8 mouse cellular contexts compared by ENCODE assay signal in the genomic region with DNA sequence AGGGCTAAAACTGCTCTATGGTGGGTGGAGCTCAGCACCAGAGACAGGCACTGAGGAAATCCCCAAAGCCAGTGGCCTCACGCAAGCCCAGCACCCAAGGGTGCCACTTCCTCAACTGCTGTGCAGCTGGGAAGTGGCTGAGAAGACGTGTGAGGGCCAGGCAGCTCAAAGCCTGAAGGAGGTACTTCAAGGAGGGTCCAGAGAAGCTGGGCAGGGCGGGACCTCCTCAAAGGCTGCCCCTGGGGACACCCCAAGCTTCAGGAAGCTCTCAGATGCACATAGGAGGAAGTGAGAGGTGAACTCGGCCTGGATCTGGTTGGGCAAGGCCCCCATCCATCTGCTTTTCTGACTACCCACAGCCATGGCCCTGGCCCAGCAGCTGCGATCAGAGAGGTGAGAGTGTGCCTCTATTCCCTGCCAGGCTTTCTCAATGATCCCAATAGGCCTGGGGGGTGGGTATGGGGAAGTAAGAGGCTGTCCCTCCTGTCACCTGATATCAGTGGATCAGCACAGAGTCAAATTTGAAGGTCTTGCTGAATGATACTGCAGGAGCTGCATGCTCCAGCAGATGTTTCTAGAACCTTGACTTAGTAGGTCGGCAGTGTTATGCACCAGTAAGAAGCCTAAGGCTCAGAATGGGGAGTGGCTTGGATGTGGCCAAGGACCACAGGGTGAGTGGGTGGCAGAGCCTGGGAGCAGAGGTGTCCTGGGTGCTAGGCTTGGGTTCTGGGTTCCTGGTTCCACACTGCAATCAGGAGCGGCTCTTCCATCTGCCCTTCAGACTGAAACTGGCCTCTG. TPM values are rescaled to one million over a fixed set of nuclear protein-coding genes. Genes with fewer than 3 reads are reported as not detected.
DNase-seq lines count a peak whose midpoint lies in the region; ATAC-seq and TF ChIP-seq lines count a peak whose summit lies in the region.

TSS of gene Ncf4 (plus strand) at position 107 of the 798 bp plus-strand sequence.

- H3K9ac ChIP-seq in intestine, postnatal 0 days (ENCODE audit: low read depth, low read length) = no peak within 1 kb of the TSS
- H3K9ac ChIP-seq in hindbrain, embryonic 12.5 days = no peak within 1 kb of the TSS

- no peak for TF ChIP-seq POLR2A in bone marrow macrophage, adult 2 months (IDR thresholded peaks at IDR 0.05; ENCODE audit: borderline replicate concordance, low read depth, low read length)

- H3K27me3 ChIP-seq in intestine, postnatal 0 days (replicated peaks; ENCODE audit: control insufficient read depth, insufficient read depth, low read length) = no peaks in the 10 kb centered on the region
- no peaks in the 10 kb centered on the region; the same call in none of the 2 replicates for H3K27me3 ChIP-seq in hindbrain, embryonic 12.5 days

- H3K27ac ChIP-seq in bone marrow macrophage, adult 2 months (ENCODE audit: insufficient read depth, low read depth, low read length) = peak within 1 kb of the TSS; percentile 98
- H3K27ac ChIP-seq in intestine, postnatal 0 days (ENCODE audit: low read depth, low read length) = peak within 1 kb of the TSS; percentile 16; the same call in 1 of the 2 replicates
- H3K27ac ChIP-seq in hindbrain, embryonic 12.5 days = no peak within 1 kb of the TSS

- peak within 1 kb of the TSS; percentile 58 for H3K4me3 ChIP-seq in bone marrow macrophage, adult 2 months (ENCODE audit: insufficient read depth, low read length)
- H3K4me3 ChIP-seq in intestine, postnatal 0 days (ENCODE audit: low read depth, low read length) = no peak within 1 kb of the TSS
- no peak within 1 kb of the TSS for H3K4me3 ChIP-seq in hindbrain, embryonic 12.5 days

- no peak for ATAC-seq in intestine, postnatal 0 days
- ATAC-seq in monocyte, adult 5-6 weeks (replicated peaks; ENCODE audit: insufficient number of reproducible peaks, low FRiP score, low TSS enrichment, poor library complexity, severe bottlenecking) = peak; percentile 71
- no peak for ATAC-seq in hindbrain, embryonic 12.5 days (ENCODE audit: low FRiP score)

- WGBS in intestine, postnatal 0 days = 58% methylated on average over 7 of the region's 7 CpGs
- WGBS in hindbrain, embryonic 12.5 days = 79% methylated on average over 7 of the region's 7 CpGs

- H3K4me1 ChIP-seq in bone marrow macrophage, adult 2 months (ENCODE audit: control insufficient read depth, insufficient read depth, low read length) = peaks cover 45% of the 10 kb centered on the region
- no peaks in the 10 kb centered on the region for H3K4me1 ChIP-seq in intestine, postnatal 0 days (replicated peaks; ENCODE audit: control insufficient read depth, insufficient read depth, low read length)
- no peaks in the 10 kb centered on the region for H3K4me1 ChIP-seq in hindbrain, embryonic 12.5 days

- TF ChIP-seq CTCF in bone marrow macrophage, adult 2 months (IDR thresholded peaks at IDR 0.05; ENCODE audit: low read depth, low read length) = no peak
- no peak for TF ChIP-seq CTCF in intestine, postnatal 0 days (IDR thresholded peaks at IDR 0.05; ENCODE audit: low read depth)

- DNase-seq in CD4-positive, CD25-positive, alpha-beta regulatory T cell, adult 2 months (ENCODE audit: low read depth, low spot score) = peak; percentile 78
- DNase-seq in cerebellum, postnatal 14 days = no peak
- DNase-seq in urinary bladder, postnatal 4 days (ENCODE audit: low spot score in 2 of 2) = no peak
- no peak for DNase-seq in embryo, embryonic 9.5 days (ENCODE audit: extremely low spot score)

- H3K36me3 ChIP-seq in intestine, postnatal 0 days (ENCODE audit: control insufficient read depth, insufficient read depth) = no peaks in the 10 kb centered on the region
- H3K36me3 ChIP-seq in hindbrain, embryonic 12.5 days = no peaks in the 10 kb centered on the region

- no peak within 1 kb of the TSS for H3K4me2 ChIP-seq in intestine, postnatal 0 days (replicated peaks; ENCODE audit: low read depth)
- no peak within 1 kb of the TSS for H3K4me2 ChIP-seq in hindbrain, embryonic 12.5 days (replicated peaks)

- H3K9me3 ChIP-seq in intestine, postnatal 0 days (ENCODE audit: control insufficient read depth) = no peaks in the 10 kb centered on the region
- H3K9me3 ChIP-seq in hindbrain, embryonic 12.5 days (replicated peaks) = no peaks in the 10 kb centered on the region

RNA-seq across cellular contexts. Expression of gene Ncf4, which starts in this region (rescaled TPM):
- polyA plus RNA-seq in bone marrow macrophage, adult 2 months (2012; ENCODE audit: insufficient read depth, insufficient read length, missing spikeins) = 350 and 424 TPM in 2 replicates
- polyA plus RNA-seq in intestine, postnatal 0 days (2015; fragmentation: Nextera tagmentation; extraction: Ambion mirVana) = 2.5 and 2.8 TPM in 2 replicates
- 206 to 223 TPM (median 216 TPM) in 3 replicates for total RNA-seq in monocyte, adult 5-6 weeks (2017)
- polyA plus RNA-seq in hindbrain, embryonic 12.5 days (2016; fragmentation: Nextera tagmentation; extraction: Ambion mirVana) = 3.9 and 5.4 TPM in 2 replicates

Comparison
In these comparisons a context has a peak if more than half of its experiments do, and no peak if none do; other contexts are left out.
1. RNA of gene Ncf4 (polyA plus RNA-seq): 350 to 424 TPM in bone marrow macrophage, adult 2 months; 3.9 to 5.4 TPM in hindbrain, embryonic 12.5 days and 2.5 to 2.8 TPM in intestine, postnatal 0 days; every median in the first group is over 10 times any median in the second.